Mouse (Mus musculus): ENCODE measurements around the gene Palmd. TPM values are rescaled to one million over a fixed set of nuclear protein-coding genes. Genes with fewer than 3 reads are reported as not detected.

The Palmd gene
- total RNA-seq, 2 experiments from 2014 or later: 21.6 to 23.6 TPM

DNA sequence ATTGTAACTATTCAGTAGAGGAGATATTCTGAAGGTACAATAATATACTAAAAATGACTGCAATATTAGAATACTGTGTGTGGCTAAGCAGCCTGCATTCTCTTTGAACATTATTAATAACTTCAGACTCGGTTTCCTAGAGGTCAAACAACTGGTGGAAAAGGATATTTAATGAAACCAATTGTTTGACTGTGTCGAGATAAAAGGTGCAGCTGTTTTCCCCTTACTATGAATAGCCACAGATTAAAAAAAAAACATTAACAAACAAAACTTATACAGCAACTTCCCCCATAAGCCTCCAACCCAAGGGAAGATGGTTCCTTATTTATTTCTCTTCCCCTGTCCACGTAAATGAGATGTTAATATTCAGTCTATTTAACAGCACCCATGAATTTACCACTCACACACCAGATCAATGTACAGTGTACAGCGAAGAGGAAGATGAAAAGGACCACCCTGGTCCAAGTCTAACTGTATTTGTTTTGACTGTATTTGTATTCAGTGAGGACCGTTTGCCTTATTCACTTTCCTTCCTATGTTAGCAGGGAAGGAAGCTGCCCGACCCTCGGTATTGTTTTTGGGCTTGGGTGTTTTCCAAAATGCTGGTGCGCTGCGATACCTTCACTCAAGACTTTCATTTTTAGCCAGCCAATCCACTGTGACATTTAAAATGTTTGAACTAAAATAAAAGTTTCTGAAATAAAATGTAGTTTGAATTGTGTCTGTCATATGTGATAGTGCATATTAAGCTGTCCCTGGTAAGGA is 13.2 kb upstream of the Palmd start:
- Histone ChIP-seq H3K27ac (no peak overlapping the region; the same call in 1 of the 2 replicates), H3K4me3 (no peak overlapping the region)
- no peak for TF ChIP-seq CTCF (IDR thresholded peaks at IDR 0.05)
- intact Hi-C loops (cut with DNase I): no loop called here
- no peak for DNase-seq (ENCODE audit: extremely low spot score in 1 of 2, low spot score in 2 of 2)

DNA sequence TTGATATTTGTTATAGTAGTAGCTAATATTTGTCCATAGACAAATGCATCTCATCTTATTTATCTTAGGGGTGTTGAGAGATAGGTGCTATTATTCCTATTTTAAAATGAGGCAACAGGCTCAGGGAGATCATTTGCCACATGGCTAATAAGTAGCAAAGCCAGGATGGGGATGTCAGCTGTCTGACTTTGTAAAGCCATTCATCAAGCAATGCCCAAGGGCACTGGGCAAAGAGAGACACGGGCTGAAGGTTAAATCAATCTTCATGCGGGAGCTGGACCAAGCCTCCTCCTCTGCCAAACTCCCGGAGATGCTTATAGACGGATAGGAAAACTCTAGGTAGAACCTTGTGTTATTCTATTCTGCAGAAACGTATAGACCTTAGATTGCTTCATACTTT is 999 bp upstream of the Palmd start:
- no peak overlapping the region for H3K27ac ChIP-seq
- H3K4me3 ChIP-seq: no peak overlapping the region
- TF ChIP-seq CTCF (IDR thresholded peaks at IDR 0.05): no peak
- DNase-seq (ENCODE audit: extremely low spot score in 1 of 2, low spot score in 2 of 2): no peak
- intact Hi-C loops (cut with DNase I): loop anchor here (5.0 kb wide), 2 partner anchors 62 to 93 kb away; no protein-coding TSS in a partner anchor

DNA sequence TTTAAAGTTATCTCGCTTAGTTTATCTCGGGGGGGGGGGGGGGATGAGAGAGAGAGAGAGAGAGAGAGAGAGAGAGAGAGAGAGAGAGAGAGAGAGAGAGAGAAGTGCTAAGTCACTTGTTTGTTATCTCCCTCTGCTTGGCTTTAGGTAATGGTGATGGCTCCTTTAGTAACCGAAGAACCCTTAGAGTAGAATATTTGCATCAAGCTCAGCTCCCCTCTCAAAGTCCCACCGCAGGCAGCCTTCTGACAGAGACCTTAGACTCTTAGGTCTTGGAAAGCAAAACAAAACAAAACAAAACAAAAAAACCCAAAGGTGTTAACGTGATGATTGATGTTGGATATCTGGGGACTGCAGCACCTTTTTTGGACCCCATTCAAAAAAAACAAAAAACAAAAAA is 216 bp upstream of the Palmd start:
- H3K27ac ChIP-seq: peak overlapping the region; percentile 92; the same call in 1 of the 2 replicates
- H3K4me3 ChIP-seq: peak overlapping the region; percentile 58
- DNase-seq (ENCODE audit: extremely low spot score in 1 of 2, low spot score in 2 of 2): no peak
- intact Hi-C loops (cut with DNase I): loop anchor here (5.0 kb wide), 2 partner anchors 62 to 93 kb away; no protein-coding TSS in a partner anchor
- TF ChIP-seq CTCF (IDR thresholded peaks at IDR 0.05): no peak

DNA sequence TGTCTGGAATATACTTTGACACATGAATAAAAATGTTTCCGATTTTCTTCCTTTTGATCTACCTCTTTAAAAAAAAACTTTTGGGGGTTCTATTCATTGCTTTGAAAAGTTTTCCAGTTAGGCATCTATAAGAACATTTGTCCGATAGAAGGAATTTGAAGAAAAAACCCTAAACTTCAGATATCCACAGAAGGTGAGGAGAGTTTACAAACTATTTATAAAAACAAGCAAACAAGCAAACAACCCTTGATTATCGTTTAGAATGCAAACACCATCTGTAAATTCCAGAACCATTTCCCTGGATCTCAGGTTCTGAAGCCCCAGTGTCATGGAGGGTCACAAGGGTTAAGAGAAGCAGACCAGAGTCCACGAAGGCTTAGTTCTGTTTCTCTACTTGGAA is 820 bp downstream of the Palmd start, which contains the start of gene 4930455H04Rik:
4930455H04Rik (plus strand) TSS at position 301 of the 400 bp plus-strand sequence.
- intact Hi-C loops (cut with DNase I): loop anchor here (1.0 to 5.0 kb wide), 3 partner anchors 17 to 94 kb away; no protein-coding TSS in a partner anchor
- TF ChIP-seq CTCF (IDR thresholded peaks at IDR 0.05): no peak
- H3K4me3 ChIP-seq: peak within 1 kb of the TSS; percentile 58
- no peak for DNase-seq (ENCODE audit: extremely low spot score in 1 of 2, low spot score in 2 of 2)
- H3K27ac ChIP-seq: peak within 1 kb of the TSS; percentile 92

DNA sequence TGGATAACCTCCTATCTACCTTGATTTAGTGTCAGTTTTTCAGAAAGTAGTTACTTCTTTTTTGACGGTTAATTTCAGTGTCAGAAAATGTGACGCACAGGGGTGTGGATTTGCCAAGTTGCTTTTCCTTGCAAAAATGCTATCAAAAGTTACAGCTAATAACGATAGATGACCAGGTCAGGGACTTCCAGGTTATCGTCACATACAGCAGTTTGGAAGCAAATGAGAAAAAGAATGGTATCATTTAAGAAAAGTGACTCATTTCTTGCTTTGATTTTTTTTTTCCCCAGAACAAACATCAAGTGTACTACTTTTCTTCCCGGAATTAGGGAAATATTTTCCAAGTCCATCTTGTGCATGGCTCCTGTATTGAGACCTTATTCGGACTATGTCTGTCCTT is 1.4 kb downstream of the Palmd start:
- TF ChIP-seq CTCF (IDR thresholded peaks at IDR 0.05): no peak
- Histone ChIP-seq H3K27ac (peak overlapping the region; percentile 92), H3K4me3 (peak overlapping the region; percentile 58)
- intact Hi-C loops (cut with DNase I): loop anchor here (5.0 kb wide), 2 partner anchors 60 to 95 kb away; no protein-coding TSS in a partner anchor
- DNase-seq (ENCODE audit: extremely low spot score in 1 of 2, low spot score in 2 of 2): no peak

DNA sequence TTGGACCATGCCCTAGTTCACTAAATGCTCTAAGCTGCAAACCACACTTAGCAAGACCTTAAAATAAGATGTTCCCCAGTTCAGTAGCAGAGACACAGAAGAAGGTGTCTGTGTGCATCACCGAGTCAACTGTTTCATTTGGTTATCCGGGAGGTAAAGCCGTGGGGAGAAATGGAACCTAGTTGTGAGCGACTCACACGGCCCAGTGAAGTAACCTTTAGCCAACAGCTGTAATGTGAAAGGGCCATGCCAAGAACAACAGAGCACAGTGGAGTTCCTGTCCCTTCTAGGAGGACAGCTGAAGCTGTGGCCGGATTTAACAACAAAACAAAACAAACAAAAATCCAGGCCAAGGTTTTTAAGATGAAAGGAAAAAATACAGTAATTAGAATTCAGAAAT is 2.0 kb downstream of the Palmd start:
- Histone ChIP-seq H3K27ac (peak overlapping the region; percentile 92), H3K4me3 (peak overlapping the region; percentile 58)
- DNase-seq (ENCODE audit: extremely low spot score in 1 of 2, low spot score in 2 of 2): no peak
- TF ChIP-seq CTCF (IDR thresholded peaks at IDR 0.05): no peak
- intact Hi-C loops (cut with DNase I): loop anchor here (5.0 kb wide), 2 partner anchors 59 to 96 kb away; no protein-coding TSS in a partner anchor

DNA sequence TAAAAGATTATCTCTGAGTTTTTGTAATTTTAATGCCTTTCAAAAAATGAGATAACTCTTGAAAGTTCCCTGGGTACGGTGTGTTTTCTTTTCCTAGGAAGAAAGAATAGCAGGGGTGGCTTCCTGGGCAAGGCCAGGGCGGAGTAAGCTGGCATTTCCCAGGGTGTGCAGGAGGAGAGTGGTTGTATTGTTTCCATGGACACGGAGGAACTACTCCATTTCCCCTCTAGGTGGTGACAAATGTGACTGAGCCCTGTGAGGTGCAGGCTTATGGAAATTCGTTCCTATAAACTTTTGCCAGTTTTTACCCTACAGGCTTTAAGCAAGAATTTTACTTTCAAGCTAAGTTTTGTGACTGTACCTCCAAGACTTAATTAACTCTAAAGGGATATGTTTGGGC is 2.6 kb downstream of the Palmd start:
- DNase-seq (ENCODE audit: extremely low spot score in 1 of 2, low spot score in 2 of 2): peak; percentile 53 to 57
- TF ChIP-seq CTCF (IDR thresholded peaks at IDR 0.05): peak; percentile 71
- intact Hi-C loops (cut with DNase I): loop anchor here (5.0 kb wide), 2 partner anchors 59 to 96 kb away; no protein-coding TSS in a partner anchor
- Histone ChIP-seq H3K27ac (peak overlapping the region; percentile 92), H3K4me3 (peak overlapping the region; percentile 58)

DNA sequence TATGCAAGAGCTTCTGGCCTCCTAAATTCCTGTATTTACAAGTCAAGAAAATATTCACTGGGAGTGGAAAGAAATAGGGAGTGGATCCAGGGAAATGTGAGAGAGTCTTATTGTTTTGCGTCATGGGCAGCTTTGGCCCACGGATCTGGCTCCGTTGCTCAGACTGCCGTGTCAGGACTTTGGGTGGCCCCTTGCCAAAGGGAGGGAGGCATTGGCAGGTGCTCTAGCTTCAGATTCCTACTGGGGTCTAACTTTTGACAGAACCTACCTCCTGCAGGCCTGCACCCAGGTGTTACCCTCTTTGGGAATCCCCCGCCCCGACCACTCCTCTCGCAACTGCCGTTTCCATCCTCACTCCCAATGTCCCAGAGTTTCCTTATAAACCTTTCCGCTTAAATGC is 4.4 kb downstream of the Palmd start:
- TF ChIP-seq CTCF (IDR thresholded peaks at IDR 0.05): no peak
- intact Hi-C loops (cut with DNase I): no loop called here
- Histone ChIP-seq H3K27ac (peak overlapping the region; percentile 70), H3K4me3 (peak overlapping the region; percentile 18; the same call in 1 of the 2 replicates)
- DNase-seq (ENCODE audit: extremely low spot score in 1 of 2, low spot score in 2 of 2): no peak

DNA sequence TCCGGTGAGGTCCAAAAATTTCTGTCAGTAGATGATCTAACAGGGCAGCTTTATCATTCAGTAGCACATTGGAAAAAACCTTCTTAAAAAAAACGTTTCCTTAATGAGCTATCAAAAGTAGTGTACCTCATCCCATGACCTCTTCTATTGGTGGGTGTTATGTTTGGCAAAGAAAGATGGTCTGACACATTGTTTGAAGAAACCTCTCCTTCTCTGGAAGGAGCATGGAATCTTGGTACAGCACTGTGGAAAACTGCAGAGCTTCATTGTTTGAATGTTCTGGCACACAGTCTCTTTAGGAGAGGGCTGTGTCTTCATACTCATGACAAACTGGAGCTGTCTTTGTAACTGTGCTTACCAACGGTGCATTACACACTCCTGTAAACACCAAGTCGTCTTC is 5.6 kb downstream of the Palmd start:
- no peak for DNase-seq (ENCODE audit: extremely low spot score in 1 of 2, low spot score in 2 of 2)
- no peak for TF ChIP-seq CTCF (IDR thresholded peaks at IDR 0.05)

DNA sequence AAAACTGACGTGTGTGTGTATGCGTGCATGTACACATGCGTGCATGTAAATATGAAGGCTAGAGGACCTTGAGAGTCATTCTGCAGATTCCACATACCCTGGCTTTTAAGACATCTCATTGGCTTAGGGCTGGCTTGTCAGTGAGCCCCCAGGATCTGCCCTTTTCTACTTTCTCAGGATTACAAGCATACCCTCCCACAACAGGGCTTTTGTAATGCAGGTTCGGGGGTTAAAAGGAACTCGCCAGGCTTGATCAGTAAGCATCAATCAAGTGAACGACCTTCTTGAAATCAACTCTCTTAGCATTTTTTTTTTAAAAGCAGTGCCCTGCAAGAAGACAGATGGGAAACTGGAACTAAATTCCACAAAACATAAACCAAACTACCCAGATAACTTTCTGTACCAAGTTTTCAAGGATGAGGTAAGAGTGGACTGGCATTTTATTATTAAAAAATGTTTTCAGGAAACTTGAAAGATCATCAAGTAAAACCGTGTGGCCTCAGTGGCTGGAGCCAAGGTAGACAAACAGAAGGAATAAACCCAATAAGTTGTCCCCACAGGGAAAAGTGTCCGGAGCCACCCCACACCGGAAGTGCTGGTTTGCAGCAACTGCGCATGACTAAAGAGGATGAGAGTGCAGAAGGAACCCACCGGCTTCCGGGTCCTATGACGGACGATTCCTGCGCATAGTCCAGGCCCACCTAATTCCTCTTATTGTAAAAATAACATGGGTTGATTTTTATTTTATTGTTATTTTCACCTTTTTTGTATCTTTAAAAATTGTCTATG is 7.2 kb downstream of the Palmd start:
- H3K27ac ChIP-seq: no peak overlapping the region
- no peak for DNase-seq (ENCODE audit: extremely low spot score in 1 of 2, low spot score in 2 of 2)
- intact Hi-C loops (cut with DNase I): no loop called here
- TF ChIP-seq CTCF (IDR thresholded peaks at IDR 0.05): no peak
- H3K4me3 ChIP-seq: no peak overlapping the region

More for the DNA sequence above, 5.6 kb downstream of the Palmd start:
- H3K27ac ChIP-seq: no peak overlapping the region
- intact Hi-C loops (cut with DNase I): no loop called here
- H3K4me3 ChIP-seq: no peak overlapping the region

DNA sequence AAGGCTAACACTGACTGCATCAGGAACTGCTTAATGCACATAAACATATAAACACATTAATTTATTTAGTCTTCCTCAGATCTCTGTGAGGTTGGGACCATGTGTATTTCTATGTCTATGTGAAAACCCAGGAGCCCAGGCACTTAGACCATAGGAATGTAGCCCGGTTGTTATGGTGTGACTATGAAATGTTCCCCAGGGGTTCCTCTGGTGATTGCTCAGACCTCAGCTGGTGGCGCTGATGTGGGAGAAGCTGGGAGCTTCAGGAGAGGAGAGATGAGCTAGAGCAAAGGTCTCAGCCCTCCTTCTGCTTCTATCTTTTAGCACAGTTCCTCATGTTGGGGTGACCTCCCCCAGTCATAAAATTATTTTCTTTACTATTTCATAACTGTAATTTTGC is 8.4 kb downstream of the Palmd start:
- no peak overlapping the region for H3K4me3 ChIP-seq
- intact Hi-C loops (cut with DNase I): no loop called here
- no peak for DNase-seq (ENCODE audit: extremely low spot score in 1 of 2, low spot score in 2 of 2)
- no peak overlapping the region for H3K27ac ChIP-seq
- no peak for TF ChIP-seq CTCF (IDR thresholded peaks at IDR 0.05)

DNA sequence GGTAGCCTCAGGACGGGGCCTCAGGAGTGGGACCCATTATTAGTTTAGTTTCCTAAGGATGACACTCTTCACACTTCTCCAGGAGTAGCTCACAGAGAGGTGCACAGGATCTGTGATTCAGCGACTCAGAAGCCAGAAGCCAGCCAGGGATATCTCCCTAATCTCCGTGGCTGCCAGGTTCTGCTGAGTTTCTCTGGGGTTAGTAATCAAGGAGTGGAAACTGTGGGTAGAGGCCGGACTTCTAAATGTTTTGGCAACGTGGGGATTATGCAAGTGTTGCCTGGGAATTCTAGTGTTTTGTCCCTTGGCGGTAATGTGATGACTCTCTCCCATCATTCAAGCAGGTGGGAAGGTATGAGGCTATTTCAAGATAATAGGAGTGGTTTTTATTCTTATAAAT is 13.7 kb downstream of the Palmd start:
- no peak overlapping the region for H3K4me3 ChIP-seq
- H3K27ac ChIP-seq: peak overlapping the region; percentile 48; the same call in 1 of the 2 replicates
- intact Hi-C loops (cut with DNase I): no loop called here
- TF ChIP-seq CTCF (IDR thresholded peaks at IDR 0.05): no peak
- DNase-seq (ENCODE audit: extremely low spot score in 1 of 2, low spot score in 2 of 2): no peak
